Mouse (Mus musculus) C2C12 (cell line): Measurements from ENCODE around the gene Gsg1l. TPM values are rescaled to one million over a fixed set of nuclear protein-coding genes. Genes with fewer than 3 reads are reported as not detected.

Experiments used
- H3K27me3 ChIP-seq: one replicate; pipeline ENCODE4 v1.6.1; 2011; ENCODE audit not compliant: control insufficient read depth, insufficient read depth, insufficient read length
- H3K36me3 ChIP-seq: one replicate; pipeline ENCODE4 v1.6.1; 2011; ENCODE audit not compliant: control insufficient read depth, insufficient read depth
- H3K4me3 ChIP-seq: one replicate; pipeline ENCODE4 v1.5.1; 2011; ENCODE audit warnings: mild to moderate bottlenecking, control low read depth; ENCODE audit not compliant: poor library complexity, insufficient read depth, severe bottlenecking
- H3K79me2 ChIP-seq: one replicate; pipeline ENCODE4 v1.6.1; 2011; ENCODE audit not compliant: control insufficient read depth, insufficient read depth
- H3K79me3 ChIP-seq: one replicate; pipeline ENCODE4 v1.6.1; 2011; ENCODE audit warnings: low read depth, control low read depth
- H3ac ChIP-seq: one replicate; pipeline ENCODE3; 2011; ENCODE audit warnings: low read depth; ENCODE audit not compliant: control insufficient read depth, insufficient read length
- CEBPB ChIP-seq: IDR thresholded peaks from one replicate; pipeline ENCODE4 v1.6.1; 2011; ENCODE audit warnings: low read depth, mild to moderate bottlenecking, control low read depth, moderate library complexity
- CTCF ChIP-seq: IDR thresholded peaks from one replicate; pipeline ENCODE4 v1.5.1; 2011; ENCODE audit not compliant: control insufficient read depth, insufficient read depth, insufficient read length
- FOSL1 ChIP-seq: IDR thresholded peaks from one replicate; pipeline ENCODE4 v1.8.0; 2011; ENCODE audit warnings: mild to moderate bottlenecking, low read length; ENCODE audit not compliant: poor library complexity, insufficient read depth, severe bottlenecking
- MAX ChIP-seq: IDR thresholded peaks from one replicate; pipeline ENCODE4 v1.6.1; 2011; ENCODE audit warnings: mild to moderate bottlenecking, control low read depth
- MYOD1 ChIP-seq: IDR thresholded peaks from one replicate; pipeline ENCODE4 v1.6.1; 2011; ENCODE audit warnings: low read depth; ENCODE audit not compliant: control insufficient read depth, insufficient read length
- MYOG ChIP-seq: IDR thresholded peaks from one replicate; pipeline ENCODE4 v1.6.1; 2011; ENCODE audit not compliant: control insufficient read depth, insufficient read length; ENCODE audit errors: extremely low read depth
- USF1 ChIP-seq: IDR thresholded peaks from one replicate; pipeline ENCODE4 v1.6.1; 2011; ENCODE audit warnings: low read depth, mild to moderate bottlenecking, control low read depth, moderate library complexity
- polyA plus RNA-seq: library from polyadenylated mRNA; unstranded; fragments of >200 nt; fragmentation: generic; extraction: Trizol; gene quantifications from one replicate; pipeline ENCODE4 v1.2.1, GENCODE M21; 2012; ENCODE audit warnings: missing spikeins

The Gsg1l gene
- polyA plus RNA-seq, 1 experiment = not detected

GRCm38 (mm10) chr7:125886116-125886680, 196.0 kb downstream of the Gsg1l start:
- Histone ChIP-seq H3K36me3 (no peaks in the 10 kb centered on the region), H3K4me3 (no peak overlapping the region), H3ac (no peak overlapping the region), H3K79me2 (no peaks in the 10 kb centered on the region), H3K79me3 (no peaks in the 10 kb centered on the region), H3K27me3 (peaks cover 27% of the 10 kb centered on the region)
- TF ChIP-seq MYOD1 (no peak), MYOG (no peak), FOSL1 (no peak), USF1 (no peak), MAX (no peak), CTCF (no peak)

GRCm38 (mm10) chr7:125883232-125883631, 199.0 kb downstream of the Gsg1l start:
- H3K36me3 ChIP-seq = no peaks in the 10 kb centered on the region
- H3ac ChIP-seq = no peak overlapping the region
- H3K79me3 ChIP-seq = no peaks in the 10 kb centered on the region
- H3K79me2 ChIP-seq = no peaks in the 10 kb centered on the region
- H3K4me3 ChIP-seq = no peak overlapping the region
- peaks cover 37% of the 10 kb centered on the region for H3K27me3 ChIP-seq
- TF ChIP-seq MYOD1 (no peak), USF1 (no peak), CTCF (no peak), MYOG (no peak), CEBPB (no peak), FOSL1 (no peak), MAX (no peak)

DNA sequence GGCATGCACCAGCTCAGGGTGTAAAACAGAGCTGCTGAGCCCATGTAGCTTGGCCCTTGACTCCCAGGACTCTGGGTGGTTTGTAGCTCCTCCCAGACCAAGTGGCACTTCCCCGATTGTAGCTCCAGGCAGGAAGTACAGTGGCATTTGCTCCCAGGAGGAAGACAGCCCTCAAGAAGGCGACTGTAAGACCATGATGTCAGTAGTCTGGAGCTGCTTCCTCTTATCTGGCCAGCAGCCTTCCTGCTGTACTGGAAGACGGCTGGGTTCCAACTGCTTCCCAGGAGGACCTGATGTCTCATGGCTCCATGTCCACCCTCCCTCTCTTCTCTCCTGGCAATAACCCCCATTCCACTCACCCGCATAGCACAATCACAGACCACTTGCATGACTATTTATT, 204.2 kb downstream of the Gsg1l start:
- H3K79me2 ChIP-seq = no peaks in the 10 kb centered on the region
- no peaks in the 10 kb centered on the region for H3K36me3 ChIP-seq
- no peak overlapping the region for H3ac ChIP-seq
- TF ChIP-seq MYOG (no peak), FOSL1 (no peak), CTCF (no peak), CEBPB (no peak), MYOD1 (no peak), MAX (no peak), USF1 (no peak)
- no peaks in the 10 kb centered on the region for H3K79me3 ChIP-seq
- peaks cover 28% of the 10 kb centered on the region for H3K27me3 ChIP-seq
- H3K4me3 ChIP-seq = no peak overlapping the region

- no peaks in the 10 kb centered on the region for H3K79me2 ChIP-seq
- TF ChIP-seq MYOD1 = no peak
- no peak for TF ChIP-seq MYOG
- TF ChIP-seq MAX = no peak
- TF ChIP-seq USF1 = no peak
- no peak for TF ChIP-seq FOSL1
- TF ChIP-seq CTCF = no peak
- no peak for TF ChIP-seq CEBPB
- H3K36me3 ChIP-seq = no peaks in the 10 kb centered on the region
- H3ac ChIP-seq = no peak overlapping the region
- H3K27me3 ChIP-seq = peaks cover 8% of the 10 kb centered on the region
- H3K79me3 ChIP-seq = no peaks in the 10 kb centered on the region
- no peak overlapping the region for H3K4me3 ChIP-seq
These were observed 208.2 kb downstream of the Gsg1l start for GRCm38 (mm10) chr7:125873971-125874495.

- Histone ChIP-seq H3K79me3 (no peaks in the 10 kb centered on the region), H3K4me3 (no peak overlapping the region), H3K79me2 (no peaks in the 10 kb centered on the region), H3ac (no peak overlapping the region), H3K27me3 (peaks cover 5% of the 10 kb centered on the region), H3K36me3 (no peaks in the 10 kb centered on the region)
- TF ChIP-seq CTCF (no peak), MAX (no peak), USF1 (no peak), FOSL1 (no peak), MYOG (no peak), MYOD1 (no peak), CEBPB (no peak)
These were observed 209.3 kb downstream of the Gsg1l start for GRCm38 (mm10) chr7:125872874-125873273.
